Mouse (Mus musculus) liver, embryonic 14.5 days (tissue): ENCODE results near the gene H2al1c.

ENCODE experiments used
- CTCF ChIP-seq: IDR thresholded peaks from 2 replicates; pipeline ENCODE4 v1.5.1; 2016; ENCODE audit warnings: antibody characterized with exemption, low read depth, control low read depth
- EP300 ChIP-seq: IDR thresholded peaks from 2 replicates; pipeline ENCODE4 v1.6.1; 2016; ENCODE audit warnings: antibody characterized with exemption, low read depth

- TF ChIP-seq CTCF (no peak), EP300 (no peak)
Measured at GRCm38 (mm10) chrX:11288306-11288882, 17.1 kb upstream of the H2al1c start.
